Mouse (Mus musculus) CD8-positive naive resting alpha-beta T cell, adult 57 days (primary cell): Measurements from ENCODE around the gene Olfr836. TPM values are rescaled to one million over a fixed set of nuclear protein-coding genes. Genes with fewer than 3 reads are reported as not detected.

Experiments used
- total RNA-seq: library from RNA; stranded (reverse); gene quantifications from one replicate; pipeline ENCODE4 v1.2.4, GENCODE M21; 2023

Olfr836 gene
- not detected for total RNA-seq

DNA sequence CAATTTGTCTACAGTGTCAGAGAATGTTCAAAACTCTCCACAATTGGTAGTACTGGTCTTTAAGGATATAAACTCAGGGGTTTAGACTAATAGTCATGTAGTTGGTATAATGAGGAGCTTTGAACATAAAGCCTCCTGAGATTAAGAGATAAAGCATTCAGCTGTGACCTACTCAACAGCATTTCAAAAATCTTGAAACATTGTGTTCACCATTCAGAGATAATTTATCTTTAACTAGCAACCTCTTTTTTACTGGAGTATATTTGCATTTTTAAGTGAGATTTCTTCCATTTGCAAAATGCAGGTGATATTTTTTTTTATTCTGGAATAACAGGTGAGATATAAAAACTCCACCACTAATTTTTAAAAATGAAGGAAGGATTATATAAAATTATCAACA, at the start of gene Olfr836:
Olfr836 (plus strand) TSS at position 301 of the 400 bp plus-strand sequence.

DNA sequence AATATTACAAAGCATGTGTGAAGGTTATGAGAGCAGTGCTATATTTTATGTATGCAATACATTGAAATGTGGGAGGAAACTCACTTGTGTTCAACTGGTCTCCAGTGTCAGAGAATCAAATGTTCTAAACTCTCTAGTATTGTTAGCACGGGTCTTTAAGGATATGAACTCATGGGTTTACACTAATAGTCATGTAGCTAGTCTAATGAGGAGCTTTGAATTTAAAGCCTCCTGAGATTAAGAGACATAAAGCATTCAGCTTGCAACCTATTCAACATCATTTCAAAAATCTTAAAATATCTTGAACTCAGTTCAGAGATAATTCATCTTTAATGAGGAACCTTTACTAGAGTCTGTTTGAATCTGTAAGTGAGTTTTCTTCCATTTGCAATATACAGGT, 15.8 kb downstream of the Olfr836 start, which contains the start of gene Olfr837:
Olfr837 (plus strand) TSS at position 301 of the 400 bp plus-strand sequence.

Other genes starting within 250 kb of the Olfr836 start
- gene Olfr830, start 245.7 kb upstream of the Olfr836 start, total RNA-seq: not detected
- not detected for gene Olfr832, start 183.3 kb upstream of the Olfr836 start, total RNA-seq
- not detected for gene Olfr834, start 132.4 kb upstream of the Olfr836 start, total RNA-seq
- not detected for gene Olfr835, start 87.6 kb upstream of the Olfr836 start, total RNA-seq
- not detected for gene Olfr837, start 15.9 kb downstream of the Olfr836 start, total RNA-seq
- not detected for gene Olfr839-ps1, start 56.9 kb downstream of the Olfr836 start, total RNA-seq
- gene Olfr843, start 131.6 kb downstream of the Olfr836 start, total RNA-seq: not detected
- not detected for gene Olfr844, start 196.0 kb downstream of the Olfr836 start, total RNA-seq
- not detected for gene Olfr845, start 216.1 kb downstream of the Olfr836 start, total RNA-seq
- gene Olfr846, start 243.6 kb downstream of the Olfr836 start, total RNA-seq: not detected